Mouse (Mus musculus): ENCODE results near the gene Olfr1299. TPM values are rescaled to one million over a fixed set of nuclear protein-coding genes. Genes with fewer than 3 reads are reported as not detected.

Olfr1299 gene
- not detected for polyA plus RNA-seq (2014; fragmentation: Illumina TruSeq; extraction: RNeasy Lipid Tissue Mini Kit (QIAGEN cat#74804); ENCODE audit: low read depth, low replicate concordance)

DNA sequence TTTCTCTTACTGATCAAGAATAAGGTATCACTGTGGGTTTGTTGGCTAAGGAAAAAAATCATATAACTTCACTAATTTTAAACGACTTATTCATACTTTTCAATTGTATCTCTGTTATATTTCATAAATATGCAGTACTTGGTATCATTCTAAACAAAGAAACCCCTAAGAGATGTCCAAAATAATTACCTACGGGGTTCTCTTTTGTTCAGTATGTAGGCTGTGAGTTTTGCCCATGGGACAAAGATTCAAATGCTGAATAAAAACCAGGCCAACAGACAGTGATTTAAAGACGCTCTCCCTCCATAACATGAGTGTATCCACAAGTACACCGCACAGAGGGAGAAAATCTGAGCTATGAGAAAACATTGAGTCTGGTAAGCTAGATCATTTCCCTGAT is at the start of gene Olfr1299:
TSS of gene Olfr1299 (plus strand) at position 301 of the 400 bp plus-strand sequence.

GRCm38 (mm10) chr2:111626397-111626796 is 34.8 kb upstream of the Olfr1299 start, which contains the start of gene Olfr1297:
TSS of gene Olfr1297 (minus strand) at chr2:111626497.

DNA sequence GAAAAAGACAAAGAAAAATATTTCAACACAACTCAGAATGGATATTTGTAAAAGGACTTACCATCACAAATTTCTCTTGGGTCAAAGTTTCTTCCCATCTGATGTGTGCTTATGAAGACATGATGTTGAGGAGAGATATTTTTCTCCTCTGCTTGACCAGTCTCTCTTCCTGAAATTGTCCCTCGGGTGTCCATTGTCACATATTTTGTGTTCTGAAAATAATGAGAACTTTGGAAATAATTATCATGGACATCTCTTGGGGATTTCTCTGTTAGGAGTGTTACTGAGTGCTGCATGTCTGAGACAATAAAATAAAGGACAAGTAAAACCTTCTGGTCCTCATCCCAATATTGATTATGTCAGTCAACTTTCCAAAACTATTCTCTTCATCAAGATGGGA is 12.1 kb upstream of the Olfr1299 start, which contains the start of gene Olfr1298:
TSS of gene Olfr1298 (minus strand) at position 101 of the 400 bp plus-strand sequence.

Other genes starting within 250 kb of the Olfr1299 start
- gene Olfr1286, start 238.3 kb upstream of the Olfr1299 start, polyA plus RNA-seq (2014; fragmentation: Illumina TruSeq; extraction: RNeasy Lipid Tissue Mini Kit (QIAGEN cat#74804); ENCODE audit: low read depth, low replicate concordance) = not detected
- not detected for gene Olfr1287, start 212.3 kb upstream of the Olfr1299 start, polyA plus RNA-seq (2014; fragmentation: Illumina TruSeq; extraction: RNeasy Lipid Tissue Mini Kit (QIAGEN cat#74804); ENCODE audit: low read depth, low replicate concordance)
- not detected for gene Olfr1288, start 187.3 kb upstream of the Olfr1299 start, polyA plus RNA-seq (2014; fragmentation: Illumina TruSeq; extraction: RNeasy Lipid Tissue Mini Kit (QIAGEN cat#74804); ENCODE audit: low read depth, low replicate concordance)
- not detected for gene Olfr1289, start 180.6 kb upstream of the Olfr1299 start, polyA plus RNA-seq (2014; fragmentation: Illumina TruSeq; extraction: RNeasy Lipid Tissue Mini Kit (QIAGEN cat#74804); ENCODE audit: low read depth, low replicate concordance)
- not detected for gene Olfr1290, start 167.6 kb upstream of the Olfr1299 start, polyA plus RNA-seq (2014; fragmentation: Illumina TruSeq; extraction: RNeasy Lipid Tissue Mini Kit (QIAGEN cat#74804); ENCODE audit: low read depth, low replicate concordance)
- not detected for gene Olfr1291-ps1, start 164.2 kb upstream of the Olfr1299 start, polyA plus RNA-seq (2014; fragmentation: Illumina TruSeq; extraction: RNeasy Lipid Tissue Mini Kit (QIAGEN cat#74804); ENCODE audit: low read depth, low replicate concordance)
- not detected for gene Olfr1293-ps, start 136.2 kb upstream of the Olfr1299 start, polyA plus RNA-seq (2014; fragmentation: Illumina TruSeq; extraction: RNeasy Lipid Tissue Mini Kit (QIAGEN cat#74804); ENCODE audit: low read depth, low replicate concordance)
- gene Olfr1294, start 121.1 kb upstream of the Olfr1299 start, polyA plus RNA-seq (2014; fragmentation: Illumina TruSeq; extraction: RNeasy Lipid Tissue Mini Kit (QIAGEN cat#74804); ENCODE audit: low read depth, low replicate concordance) = not detected
- not detected for gene Olfr1295, start 91.7 kb upstream of the Olfr1299 start, polyA plus RNA-seq (2014; fragmentation: Illumina TruSeq; extraction: RNeasy Lipid Tissue Mini Kit (QIAGEN cat#74804); ENCODE audit: low read depth, low replicate concordance)
- gene Olfr1297, start 34.9 kb upstream of the Olfr1299 start, polyA plus RNA-seq (2014; fragmentation: Illumina TruSeq; extraction: RNeasy Lipid Tissue Mini Kit (QIAGEN cat#74804); ENCODE audit: low read depth, low replicate concordance) = not detected
- not detected for gene Olfr1298, start 12.2 kb upstream of the Olfr1299 start, polyA plus RNA-seq (2014; fragmentation: Illumina TruSeq; extraction: RNeasy Lipid Tissue Mini Kit (QIAGEN cat#74804); ENCODE audit: low read depth, low replicate concordance)
- not detected for gene Olfr1301, start 89.6 kb downstream of the Olfr1299 start, polyA plus RNA-seq (2014; fragmentation: Illumina TruSeq; extraction: RNeasy Lipid Tissue Mini Kit (QIAGEN cat#74804); ENCODE audit: low read depth, low replicate concordance)
- gene Olfr1302, start 116.0 kb downstream of the Olfr1299 start, polyA plus RNA-seq (2014; fragmentation: Illumina TruSeq; extraction: RNeasy Lipid Tissue Mini Kit (QIAGEN cat#74804); ENCODE audit: low read depth, low replicate concordance) = not detected
- gene Olfr1303, start 158.9 kb downstream of the Olfr1299 start, polyA plus RNA-seq (2014; fragmentation: Illumina TruSeq; extraction: RNeasy Lipid Tissue Mini Kit (QIAGEN cat#74804); ENCODE audit: low read depth, low replicate concordance) = not detected
- gene Olfr1305, start 215.7 kb downstream of the Olfr1299 start, polyA plus RNA-seq (2014; fragmentation: Illumina TruSeq; extraction: RNeasy Lipid Tissue Mini Kit (QIAGEN cat#74804); ENCODE audit: low read depth, low replicate concordance) = not detected

Measured in testis, adult 10 weeks (tissue).